Mouse (Mus musculus): ENCODE results near the gene Atp6v0a4.

Atp6v0a4 gene

GRCm38 (mm10) chr6:38124207-38124835 lies at the start of gene Atp6v0a4:
Atp6v0a4 (minus strand) TSS chr6:38124586.
- no peak for DNase-seq (ENCODE audit: low spot score)

- DNase-seq (ENCODE audit: low spot score), result no peak
Observed at GRCm38 (mm10) chr6:38165385-38165784, 41.0 kb upstream of the Atp6v0a4 start.

GRCm38 (mm10) chr6:38164705-38165104 lies 40.3 kb upstream of the Atp6v0a4 start:
- no peak for DNase-seq (ENCODE audit: low spot score)

GRCm38 (mm10) chr6:38162825-38163504 lies 38.6 kb upstream of the Atp6v0a4 start:
- no peak for DNase-seq (ENCODE audit: low spot score)

GRCm38 (mm10) chr6:38160556-38160955 lies 36.2 kb upstream of the Atp6v0a4 start:
- no peak for DNase-seq (ENCODE audit: low spot score)

- peak; percentile 80 for DNase-seq (ENCODE audit: low spot score)
Observed at GRCm38 (mm10) chr6:38160102-38160501, 35.7 kb upstream of the Atp6v0a4 start.

GRCm38 (mm10) chr6:38159576-38159975 lies 35.2 kb upstream of the Atp6v0a4 start:
- no peak for DNase-seq (ENCODE audit: low spot score)

- no peak for DNase-seq (ENCODE audit: low spot score)
Observed at GRCm38 (mm10) chr6:38157925-38158324, 33.5 kb upstream of the Atp6v0a4 start.

GRCm38 (mm10) chr6:38156204-38156603 lies 31.8 kb upstream of the Atp6v0a4 start:
- DNase-seq (ENCODE audit: low spot score), result no peak

GRCm38 (mm10) chr6:38152305-38152704 lies 27.9 kb upstream of the Atp6v0a4 start:
- no peak for DNase-seq (ENCODE audit: low spot score)

GRCm38 (mm10) chr6:38149483-38149882 lies 25.1 kb upstream of the Atp6v0a4 start:
- DNase-seq (ENCODE audit: low spot score), result no peak

- no peak for DNase-seq (ENCODE audit: low spot score)
Observed at GRCm38 (mm10) chr6:38148626-38149025, 24.2 kb upstream of the Atp6v0a4 start.

GRCm38 (mm10) chr6:38147301-38147700 lies 22.9 kb upstream of the Atp6v0a4 start:
- no peak for DNase-seq (ENCODE audit: low spot score)

- no peak for DNase-seq (ENCODE audit: low spot score)
Observed at GRCm38 (mm10) chr6:38145463-38146065, 21.2 kb upstream of the Atp6v0a4 start.

GRCm38 (mm10) chr6:38144161-38144998 lies 20.0 kb upstream of the Atp6v0a4 start:
- no peak for DNase-seq (ENCODE audit: low spot score)

GRCm38 (mm10) chr6:38140402-38140801 lies 16.0 kb upstream of the Atp6v0a4 start:
- DNase-seq (ENCODE audit: low spot score), result no peak

GRCm38 (mm10) chr6:38139086-38139485 lies 14.7 kb upstream of the Atp6v0a4 start:
- no peak for DNase-seq (ENCODE audit: low spot score)

GRCm38 (mm10) chr6:38134806-38135559 lies 10.6 kb upstream of the Atp6v0a4 start:
- DNase-seq (ENCODE audit: low spot score), result no peak

GRCm38 (mm10) chr6:38131801-38132231 lies 7.4 kb upstream of the Atp6v0a4 start:
- DNase-seq (ENCODE audit: low spot score), result no peak

GRCm38 (mm10) chr6:38129883-38130282 lies 5.5 kb upstream of the Atp6v0a4 start:
- no peak for DNase-seq (ENCODE audit: low spot score)

GRCm38 (mm10) chr6:38128115-38128514 lies 3.7 kb upstream of the Atp6v0a4 start:
- DNase-seq (ENCODE audit: low spot score), result no peak

- no peak for DNase-seq (ENCODE audit: low spot score)
Observed at GRCm38 (mm10) chr6:38125462-38125861, 1.1 kb upstream of the Atp6v0a4 start.
